Mouse (Mus musculus) gastrocnemius, adult 18-20 months (tissue): Measurements from ENCODE around the gene Flvcr2. TPM values are rescaled to one million over a fixed set of nuclear protein-coding genes. Genes with fewer than 3 reads are reported as not detected.
"Not testable (repeated sequence)": the region's sequence is repeated elsewhere in the genome, so short reads cannot be mapped to it uniquely, and the experiment has no call there.

Experiments used
- DNase-seq: peaks from one replicate; pipeline ENCODE4 v3.0.0; 2021; ENCODE audit warnings: low spot score
- long read RNA-seq, 2 experiments: library from polyadenylated mRNA; stranded (forward); transcript quantifications; one replicate each; pipeline ENCODE4 v2.0.0; 2021
- total RNA-seq, 2 experiments: library from RNA; stranded (reverse); gene quantifications; 2 replicates each; pipeline ENCODE4 v1.2.3; 2021

Gene Flvcr2
- total RNA-seq = under 1 TPM; 0.21 to 0.38 TPM
- long read RNA-seq, experiment 1 = 0 reads
- long read RNA-seq, experiment 2 = 0 reads

DNA sequence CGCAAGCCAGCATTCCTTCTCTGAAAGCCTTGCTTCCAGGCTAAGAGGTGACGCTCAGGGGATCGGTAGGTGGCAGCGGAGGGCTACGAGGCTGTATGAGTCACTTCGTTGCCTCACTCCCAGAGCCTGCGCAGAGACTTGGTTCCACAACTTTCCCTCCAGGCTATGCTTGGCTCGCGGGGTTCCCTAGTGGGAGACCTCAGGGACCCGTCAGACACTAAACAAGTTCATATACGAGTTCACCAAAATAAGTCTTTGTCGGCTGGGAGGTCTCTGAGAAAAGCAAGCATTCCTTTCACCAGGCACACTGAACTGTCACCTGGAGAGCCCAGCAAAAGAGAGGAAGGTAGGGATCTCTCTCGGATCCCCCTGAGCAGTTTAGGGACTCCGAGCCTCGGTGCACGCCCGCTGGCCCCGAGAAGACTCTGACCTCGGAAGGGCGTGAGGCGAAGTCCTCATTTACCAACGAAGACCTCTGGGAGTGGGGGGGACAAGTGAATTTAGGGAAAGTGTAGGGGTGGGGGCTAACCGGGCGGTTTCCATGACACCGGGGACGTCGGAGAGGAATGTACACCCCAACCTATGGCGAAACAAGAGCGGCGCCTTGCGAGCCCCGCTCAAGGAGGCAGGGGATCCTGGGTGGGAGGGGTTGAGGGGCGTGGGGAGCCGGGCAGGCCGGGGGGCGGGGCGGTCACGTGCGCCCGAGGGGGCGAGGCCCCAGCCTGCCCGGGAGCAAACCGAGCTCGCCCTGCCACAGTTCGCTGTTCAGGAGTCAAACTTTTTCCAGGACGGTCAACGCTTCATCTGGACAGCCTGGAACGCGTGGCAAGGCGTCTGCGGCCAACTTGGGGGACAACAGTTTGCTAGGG is at the start of gene Flvcr2:
TSS of gene Flvcr2 (plus strand) at position 713 of the 869 bp plus-strand sequence.
- peak; percentile 78 for DNase-seq

DNA sequence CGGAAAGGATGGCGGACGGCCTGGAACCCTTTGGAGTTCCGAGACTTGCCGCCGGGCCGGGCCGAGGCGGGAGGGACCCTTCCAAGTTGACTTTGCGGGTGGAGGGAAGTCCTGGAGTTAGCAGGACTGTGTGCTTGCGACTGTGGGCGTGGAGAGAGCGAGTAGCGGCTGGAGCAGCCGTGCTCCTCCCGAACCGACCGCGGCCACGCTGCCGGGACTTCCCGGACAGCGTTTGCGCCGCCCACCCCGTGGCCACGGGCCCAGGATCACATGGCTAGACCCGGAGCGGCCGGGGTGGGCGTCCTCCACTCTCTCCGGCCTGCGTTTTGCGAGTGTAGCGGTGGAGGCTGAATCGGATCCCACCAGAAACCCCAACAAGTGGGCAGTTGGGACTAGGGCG is 48.2 kb upstream of the Flvcr2 start:
- not testable (repeated sequence) for DNase-seq

DNA sequence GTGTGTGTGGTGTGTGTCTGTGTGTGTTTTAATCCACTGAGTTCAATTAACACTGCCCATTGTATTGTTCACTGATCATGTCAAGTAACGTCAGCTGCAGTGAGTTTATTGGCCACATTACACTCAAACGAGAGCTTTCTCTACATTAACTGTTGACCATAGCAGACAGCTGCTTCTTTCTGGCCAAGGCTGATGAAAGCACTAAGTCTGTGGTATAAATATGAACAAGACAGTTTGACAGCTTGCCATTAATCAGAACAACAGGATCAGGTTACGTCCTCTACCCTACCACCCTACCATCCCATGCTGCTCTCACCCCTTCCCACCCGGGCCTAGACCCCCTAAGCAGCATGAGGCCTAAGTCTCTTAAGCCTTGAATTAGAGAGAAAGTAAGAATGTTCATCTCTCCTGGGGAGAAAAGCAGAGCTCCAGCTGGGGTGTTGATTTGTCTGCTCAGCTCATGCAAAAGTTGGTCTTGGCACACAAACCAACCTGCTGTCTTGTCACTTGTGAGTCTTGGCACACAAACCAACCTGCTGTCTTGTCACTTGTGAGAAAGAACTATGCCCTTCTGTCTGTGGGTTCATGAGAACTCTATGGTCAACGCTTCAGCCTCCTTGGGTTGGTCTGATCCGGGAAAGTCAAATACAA is 46.0 kb upstream of the Flvcr2 start:
- no peak for DNase-seq

DNA sequence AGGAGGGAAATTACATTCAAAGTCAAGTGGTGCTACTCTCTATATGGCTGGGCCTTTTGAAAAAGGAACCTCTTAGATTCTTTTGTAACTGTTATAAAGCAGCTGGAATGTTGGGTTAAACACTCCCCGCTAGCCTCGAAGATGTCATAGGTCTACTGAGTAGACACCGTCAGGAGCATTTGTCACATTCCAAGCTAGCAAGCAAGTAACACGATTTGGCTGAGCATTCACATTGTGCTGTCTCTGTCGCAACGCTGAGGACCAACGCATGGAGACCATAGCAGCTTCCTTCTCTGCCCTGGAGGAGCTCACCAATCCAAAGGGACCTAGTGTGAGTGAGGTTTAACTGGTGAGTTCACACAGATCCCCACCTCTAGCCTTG is 45.5 kb upstream of the Flvcr2 start:
- DNase-seq = no peak

DNA sequence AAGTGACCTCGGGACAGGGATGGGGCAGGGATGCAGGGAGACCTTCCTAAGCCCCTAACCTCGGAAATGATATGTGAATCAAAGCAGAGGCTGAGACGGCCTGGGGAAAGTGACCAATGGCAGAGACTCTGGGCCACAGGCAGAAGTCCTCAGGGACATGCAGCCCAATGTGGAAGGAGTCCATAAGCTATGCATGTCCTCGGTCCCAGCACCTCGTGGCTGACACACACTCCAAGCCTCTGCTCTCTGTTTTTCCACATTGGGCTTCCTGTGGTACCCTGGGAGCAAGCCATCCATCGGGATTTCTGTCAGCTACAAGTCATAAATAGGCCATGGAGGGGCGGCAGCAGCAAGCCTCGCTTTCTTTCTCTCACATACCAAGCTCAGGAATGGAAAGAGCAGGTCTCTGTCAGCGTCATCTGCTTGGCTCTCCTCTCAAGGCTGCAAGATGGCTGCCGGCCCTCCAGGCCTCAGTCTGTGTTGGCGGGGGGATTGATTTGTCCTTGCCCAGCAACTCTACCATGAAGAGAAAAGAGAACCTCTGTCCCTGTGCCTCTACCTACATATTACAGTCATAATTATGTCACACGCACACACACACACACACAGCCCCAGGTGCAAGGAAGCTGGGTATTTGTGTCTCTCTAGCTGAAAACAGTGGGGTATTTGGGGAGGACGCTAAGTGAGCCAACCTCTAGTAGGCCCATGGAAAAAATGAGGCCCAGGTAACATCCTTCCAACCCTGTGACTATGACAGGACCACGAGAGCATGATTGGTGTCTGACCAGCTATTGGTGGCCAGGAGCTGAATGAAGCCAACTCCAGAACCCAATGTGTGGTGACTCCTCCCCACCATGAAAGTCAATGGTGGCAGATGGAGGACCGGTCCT is 43.9 kb upstream of the Flvcr2 start:
- no peak for DNase-seq

DNA sequence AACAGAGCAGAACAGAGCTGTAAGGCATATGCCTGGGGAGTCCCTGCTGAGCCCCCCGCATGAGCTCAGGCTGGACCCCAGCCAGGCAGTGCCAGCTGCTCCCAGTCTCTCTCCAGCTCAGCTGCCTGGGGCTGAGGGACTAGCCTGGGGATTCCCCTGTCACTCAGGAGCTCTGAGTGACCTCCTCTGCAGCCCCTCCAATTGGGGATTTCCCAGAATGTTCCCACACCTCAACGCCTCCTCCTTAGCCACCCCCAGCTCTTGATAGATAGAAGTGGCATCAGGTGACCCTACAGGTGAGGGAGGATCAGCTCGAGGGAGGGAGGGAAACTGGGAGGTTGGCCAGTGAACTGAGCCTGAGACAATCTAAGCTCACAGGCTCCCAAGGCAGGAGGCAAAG is 42.8 kb upstream of the Flvcr2 start:
- DNase-seq = no peak

DNA sequence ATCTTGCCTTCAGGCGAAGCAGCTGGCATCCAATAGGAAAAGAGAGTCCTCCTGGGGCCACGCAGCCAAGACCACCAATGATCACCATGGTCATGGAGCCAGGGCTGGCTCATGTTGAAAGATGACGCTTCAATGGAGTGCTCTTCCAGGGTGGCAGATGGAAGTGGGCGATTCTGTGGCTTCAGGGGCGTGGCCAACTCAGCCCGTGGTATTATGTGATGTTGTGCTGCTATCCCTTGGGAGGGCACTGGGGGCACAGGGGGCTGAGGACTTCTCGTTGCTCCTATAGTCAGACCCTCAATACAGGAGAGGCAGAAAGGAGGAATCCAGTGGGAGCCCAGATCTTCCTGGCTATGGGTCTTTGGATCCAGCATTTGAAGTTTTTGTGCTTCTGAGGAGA is 41.8 kb upstream of the Flvcr2 start:
- no peak for DNase-seq

DNA sequence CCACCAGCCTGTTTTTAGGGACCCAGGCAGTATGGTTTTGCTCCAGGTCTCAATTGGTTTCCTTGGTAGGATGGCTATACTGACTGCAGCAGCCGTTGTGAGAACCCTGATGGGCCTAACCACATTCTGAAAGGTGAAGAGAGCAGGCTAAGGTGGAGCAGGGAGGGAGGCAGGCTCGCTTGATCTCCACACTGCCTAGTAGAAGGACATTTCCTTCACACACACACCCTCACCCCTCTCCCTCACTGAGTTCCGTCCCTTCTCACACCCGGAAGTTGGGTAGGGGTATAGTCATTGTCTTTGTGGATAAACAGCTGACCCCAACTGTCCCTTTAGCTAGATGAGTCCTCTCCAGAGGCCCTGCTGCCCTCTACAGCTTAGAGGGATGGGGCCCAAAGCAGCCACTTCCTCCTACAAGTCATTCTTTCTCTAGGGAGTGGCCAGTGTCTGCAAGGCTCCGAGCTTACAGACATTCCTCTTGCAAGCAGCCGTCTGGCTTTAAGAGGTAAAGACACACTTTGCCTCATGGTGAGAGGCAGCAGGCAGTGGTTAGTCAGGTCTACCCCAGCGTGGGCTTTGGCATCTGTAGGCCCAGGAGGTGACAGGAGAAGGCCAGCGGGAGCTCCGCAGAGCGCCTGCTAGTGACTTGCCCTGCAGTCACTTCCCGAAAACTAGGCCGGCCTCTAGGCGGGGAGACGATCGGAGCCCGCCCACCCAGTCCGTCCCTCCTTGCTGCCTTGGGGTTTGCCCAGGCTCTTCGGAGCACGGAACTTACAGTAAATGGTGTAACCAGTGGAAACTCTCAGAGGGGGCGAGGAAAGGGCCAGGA is 41.1 kb upstream of the Flvcr2 start:
- DNase-seq = peak; percentile 74

DNA sequence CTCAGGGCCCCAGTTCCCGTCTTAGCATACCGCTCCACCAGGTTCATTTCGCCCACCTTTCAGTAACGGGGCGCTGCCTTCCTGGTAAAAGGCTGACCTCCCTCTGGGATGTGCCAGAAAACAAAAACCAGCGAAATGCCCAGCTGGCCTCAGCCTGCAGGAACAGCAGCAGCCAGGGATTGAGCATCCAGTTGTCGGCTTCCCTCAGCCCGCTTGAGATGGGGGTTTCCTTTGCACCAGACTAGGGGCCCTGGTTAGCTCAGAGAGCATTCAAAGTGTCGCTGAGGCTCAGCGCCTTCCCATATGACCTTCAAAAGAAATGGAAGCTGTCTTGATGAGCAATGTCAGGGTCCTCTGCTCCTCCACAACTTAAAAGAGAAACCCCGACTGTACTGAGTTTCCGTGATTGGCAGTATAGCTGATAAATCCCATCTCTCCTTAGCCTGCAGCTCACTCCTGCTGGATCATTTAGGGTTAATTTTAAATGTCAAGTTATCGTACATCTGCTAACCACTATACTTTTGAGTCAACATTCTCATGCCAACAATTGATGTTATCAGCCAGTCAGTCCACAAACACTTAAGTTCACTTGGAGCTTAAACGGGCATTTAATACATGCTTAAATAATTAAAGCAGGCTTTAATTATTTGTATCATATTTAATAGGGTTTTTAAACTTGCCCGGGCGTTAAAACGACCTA is 40.4 kb upstream of the Flvcr2 start:
- no peak for DNase-seq

DNA sequence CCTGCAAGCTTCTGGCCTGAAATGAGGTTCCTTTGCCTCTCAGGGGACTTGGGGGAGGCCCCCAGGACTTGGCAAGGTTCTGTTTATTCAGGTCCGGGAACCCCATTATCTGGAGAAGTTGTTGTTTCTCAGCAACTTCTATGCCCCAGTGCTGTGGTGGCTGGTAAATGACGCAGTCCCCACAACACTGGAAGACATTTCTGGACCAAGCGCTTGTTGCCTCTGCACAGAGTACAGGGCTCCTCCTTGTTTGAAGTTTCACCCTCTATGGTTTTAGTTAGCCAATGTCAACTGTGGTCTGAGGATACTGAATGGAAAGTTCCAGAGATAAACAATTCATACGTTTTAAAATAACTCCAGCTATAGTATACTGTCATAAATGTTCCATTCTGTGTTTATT is 39.4 kb upstream of the Flvcr2 start:
- no peak for DNase-seq

DNA sequence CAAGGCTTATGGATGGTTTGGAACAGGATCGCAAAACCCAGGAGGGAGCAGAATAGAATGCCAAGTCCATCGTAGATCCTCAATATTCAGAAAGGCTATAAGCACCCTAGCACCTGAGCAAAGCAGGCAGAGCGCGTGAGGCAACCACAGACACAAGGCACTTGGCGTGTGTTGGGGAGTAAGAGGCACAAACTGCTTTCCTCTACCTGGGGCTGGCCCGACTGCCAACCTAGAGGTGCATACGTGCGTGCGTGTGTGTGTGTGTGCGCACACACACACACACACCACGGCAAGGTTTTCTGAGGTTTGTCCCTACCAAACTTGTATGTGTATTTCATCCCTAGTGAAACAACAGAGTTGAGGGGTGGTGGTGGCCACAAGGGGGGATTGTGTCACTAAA is 38.9 kb upstream of the Flvcr2 start:
- no peak for DNase-seq

DNA sequence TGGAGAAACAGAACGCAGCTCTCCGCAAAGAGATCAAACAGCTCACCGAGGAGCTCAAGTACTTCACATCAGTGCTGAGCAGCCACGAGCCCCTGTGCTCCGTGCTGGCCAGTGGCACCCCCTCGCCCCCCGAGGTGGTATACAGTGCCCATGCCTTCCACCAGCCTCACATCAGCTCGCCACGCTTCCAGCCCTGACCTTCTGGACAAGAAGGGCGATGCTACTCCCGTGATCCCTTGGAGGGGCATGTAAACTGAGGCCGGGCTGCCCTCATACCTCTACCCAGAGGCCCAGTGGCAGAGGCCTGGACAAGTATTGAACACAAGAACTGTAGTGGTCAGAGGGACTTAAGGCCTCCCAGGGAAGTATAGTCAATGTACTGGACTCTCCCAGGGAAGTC is 37.8 kb upstream of the Flvcr2 start:
- DNase-seq = no peak

DNA sequence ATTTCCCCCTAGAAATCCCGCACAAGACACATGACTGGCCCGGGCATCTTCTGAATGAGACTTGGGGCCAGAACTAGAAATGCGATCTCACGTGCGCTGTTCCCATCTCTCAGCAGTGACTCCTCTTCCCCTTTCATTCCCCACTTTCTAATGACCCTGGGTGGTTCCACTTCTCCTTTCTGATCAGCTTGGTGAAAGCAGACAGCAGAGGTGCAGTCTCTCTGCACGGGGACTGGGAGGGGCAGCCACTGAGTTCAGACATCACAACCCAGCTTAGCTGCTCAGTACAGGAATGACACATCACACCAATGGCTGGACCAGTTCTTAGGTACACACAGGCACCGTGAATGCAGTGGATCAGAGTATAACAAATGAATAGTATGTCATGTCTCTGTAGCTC is 35.6 kb upstream of the Flvcr2 start:
- no peak for DNase-seq

DNA sequence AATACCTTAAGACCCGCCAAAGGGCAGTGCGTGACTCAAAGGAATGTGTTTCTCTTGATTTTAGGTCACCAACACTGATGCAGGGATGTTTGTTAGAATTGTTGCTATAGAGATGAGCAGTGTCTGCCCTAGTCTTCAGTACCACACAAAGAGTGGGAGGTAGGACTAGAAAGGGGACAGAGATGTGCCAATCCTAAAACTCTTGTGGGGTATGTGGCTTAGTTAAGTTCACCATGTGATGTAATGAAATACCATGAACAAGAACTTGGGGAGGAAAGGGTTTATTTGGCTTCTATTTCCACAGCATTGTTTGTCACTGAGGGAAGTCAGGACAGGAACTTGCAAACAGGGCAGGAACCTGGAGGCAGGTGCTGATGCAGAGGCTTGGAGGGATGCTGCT is 33.8 kb upstream of the Flvcr2 start:
- no peak for DNase-seq

DNA sequence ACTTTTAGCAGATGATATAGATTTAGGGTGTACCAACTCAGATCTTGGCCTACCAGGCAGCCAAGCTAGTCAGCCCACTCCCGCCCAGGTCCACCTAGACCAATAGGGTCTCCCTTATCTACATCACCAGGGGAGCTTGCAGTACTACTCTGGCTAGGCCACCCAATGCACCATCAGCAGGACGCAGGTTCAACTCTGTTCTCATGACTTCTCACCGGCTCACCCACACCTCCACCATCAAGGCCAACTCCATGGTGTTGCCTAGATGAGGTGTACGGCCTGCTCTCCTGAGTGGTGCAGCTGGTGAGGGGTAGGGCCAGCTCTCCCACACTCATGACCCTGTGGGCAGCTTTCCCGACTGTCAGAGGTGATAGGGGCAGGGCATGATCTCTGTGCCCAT is 32.2 kb upstream of the Flvcr2 start:
- no peak for DNase-seq

DNA sequence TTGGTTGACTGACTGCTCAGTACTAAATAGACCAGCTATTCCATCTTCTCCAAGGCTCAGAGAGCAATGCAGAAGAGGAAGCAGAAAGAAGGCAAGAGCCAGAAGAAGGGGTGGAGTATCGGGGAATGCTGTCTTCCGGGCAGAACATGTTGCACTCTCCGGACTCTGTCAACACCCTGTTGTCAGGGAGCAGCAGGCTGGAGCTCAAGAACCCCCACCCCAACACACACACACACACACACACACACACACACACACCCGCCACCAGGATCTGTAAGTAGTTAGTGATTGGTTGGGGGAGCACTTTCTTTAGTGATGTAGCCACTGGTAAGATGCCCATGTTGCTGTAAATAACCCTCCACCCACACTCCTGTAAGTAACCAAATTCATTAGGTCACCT is 21.0 kb upstream of the Flvcr2 start:
- no peak for DNase-seq

DNA sequence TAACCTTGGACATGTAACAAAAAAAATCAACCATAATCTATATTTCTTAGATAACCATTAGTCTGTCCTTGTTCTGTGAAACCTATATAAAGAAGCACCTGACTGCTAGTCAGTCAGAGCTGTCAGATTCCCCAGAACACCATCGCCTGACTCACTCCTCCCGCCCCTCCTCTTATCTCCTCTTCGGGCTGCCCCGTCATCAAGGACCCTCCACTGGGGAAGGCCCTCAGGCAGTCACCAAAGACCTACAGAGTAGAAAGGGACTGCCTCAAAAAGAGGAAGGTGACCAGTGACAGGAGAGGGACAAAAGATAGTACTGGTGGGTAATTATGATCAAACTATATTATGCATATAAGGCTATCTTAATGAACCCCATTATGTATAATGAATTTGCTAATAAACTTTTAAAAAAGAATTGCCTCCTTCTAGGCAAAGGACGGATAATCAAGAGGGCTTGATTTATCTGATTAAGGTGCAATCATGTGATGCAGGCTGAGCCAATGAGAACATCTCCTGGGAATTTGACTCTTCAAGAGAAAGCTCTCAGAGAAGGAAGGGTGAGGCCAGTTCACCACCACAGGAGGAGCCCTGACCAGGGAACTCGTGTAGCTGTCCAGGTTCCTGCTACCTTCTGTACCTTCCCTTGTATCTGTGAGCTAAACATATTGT is 19.5 kb upstream of the Flvcr2 start:
- DNase-seq = no peak

DNA sequence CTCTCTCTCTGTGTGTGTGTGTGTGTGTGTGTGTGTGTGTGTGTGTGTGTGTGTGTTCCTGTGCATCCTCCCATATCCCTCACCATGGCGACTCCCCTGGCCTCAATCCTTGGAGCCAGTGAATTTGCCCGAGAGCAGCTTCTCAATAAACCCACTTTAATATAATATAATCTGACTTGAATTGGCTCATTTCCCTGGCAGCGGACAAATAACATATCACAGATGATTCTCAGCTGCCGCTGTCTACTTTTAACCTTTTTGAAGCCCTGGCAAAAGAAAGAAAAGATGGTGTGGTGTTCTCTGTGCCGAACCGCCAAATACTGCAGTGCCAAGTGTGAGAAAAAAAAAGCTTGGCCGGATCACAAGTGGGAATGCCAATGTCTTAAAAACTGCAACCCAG is 18.2 kb upstream of the Flvcr2 start:
- no peak for DNase-seq

DNA sequence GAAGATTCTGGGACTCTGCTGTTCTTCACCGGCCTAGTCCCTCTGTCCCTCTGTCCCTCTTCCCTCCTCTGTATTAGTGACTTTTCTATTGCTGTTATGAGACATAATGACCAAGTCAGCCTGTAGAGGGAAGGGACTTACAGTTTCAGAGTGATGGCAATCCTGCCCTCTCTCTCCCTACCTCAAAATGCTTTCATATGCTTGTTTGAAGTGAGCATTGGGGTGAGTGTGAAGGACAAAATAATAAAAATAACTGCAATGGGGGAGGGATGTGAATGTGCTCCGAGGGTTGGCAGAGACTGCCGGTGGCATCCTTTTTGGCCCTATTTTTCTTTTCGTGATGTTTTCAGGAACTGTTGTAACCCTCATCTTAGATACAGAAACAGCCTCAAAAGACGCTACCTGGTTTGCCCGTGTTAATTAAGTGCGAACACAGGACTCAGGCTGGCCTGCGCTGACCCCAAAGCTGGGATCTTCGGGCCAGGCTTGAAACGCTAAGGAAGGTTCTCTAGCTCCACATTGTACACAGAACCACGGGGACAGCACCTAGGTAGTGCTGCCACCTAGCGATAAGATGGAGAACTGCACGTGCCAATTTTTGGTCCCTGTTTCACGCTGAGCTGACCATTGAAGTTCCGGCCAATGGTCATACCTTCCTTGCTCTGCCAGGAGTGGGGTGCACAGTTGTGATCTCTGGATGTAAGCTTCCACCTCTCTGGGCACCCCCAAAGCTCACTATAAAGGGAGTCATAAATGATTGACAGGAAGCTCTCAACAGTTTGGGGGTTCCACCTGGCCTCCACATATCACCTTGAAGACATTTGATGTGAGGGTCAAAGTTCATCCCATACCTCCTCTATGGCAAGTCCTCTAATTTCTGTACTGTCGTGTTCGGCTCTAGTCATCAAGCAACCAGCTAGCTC is 17.1 kb upstream of the Flvcr2 start:
- peak; percentile 58 for DNase-seq
